Mouse (Mus musculus) midbrain, embryonic 13.5 days (tissue): ENCODE data around the gene Myh8. TPM values are rescaled to one million over a fixed set of nuclear protein-coding genes. Genes with fewer than 3 reads are reported as not detected.
A peak's percentile ranks its signal among the peaks of the same experiment; 100 is the strongest.

ENCODE experiments used
- ATAC-seq: fragments of 200-750 bp; cut with Nextera tagmentation; 2 replicates; pipeline ENCODE4 v1.8.0; 2017; ENCODE audit warnings: mild to moderate bottlenecking, moderate TSS enrichment, moderate library complexity
- H3K27ac ChIP-seq: fragments of 300-500 bp; sonication (generic); 2 replicates; pipeline ENCODE4 v1.5.1; 2015; ENCODE audit warnings: inconsistent platforms, mild to moderate bottlenecking, moderate library complexity
- H3K27me3 ChIP-seq: fragments of 300-500 bp; sonication (generic); 2 replicates; pipeline ENCODE4 v1.6.1; 2015; ENCODE audit warnings: mild to moderate bottlenecking, inconsistent platforms
- H3K36me3 ChIP-seq: fragments of 300-500 bp; sonication (generic); 2 replicates; pipeline ENCODE4 v1.6.1; 2015; ENCODE audit warnings: mild to moderate bottlenecking, inconsistent platforms
- H3K4me1 ChIP-seq: fragments of 300-500 bp; sonication (generic); replicated peaks from 2 replicates; pipeline ENCODE4 v1.6.1; 2015; ENCODE audit warnings: inconsistent platforms
- H3K4me2 ChIP-seq: fragments of 300-500 bp; sonication (generic); replicated peaks from 2 replicates; pipeline ENCODE4 v1.6.1; 2015; ENCODE audit warnings: moderate library complexity, mild to moderate bottlenecking, inconsistent platforms
- H3K4me3 ChIP-seq: fragments of 300-500 bp; sonication (generic); replicated peaks from 2 replicates; pipeline ENCODE4 v1.5.1; 2015; ENCODE audit warnings: mild to moderate bottlenecking, inconsistent platforms
- H3K9ac ChIP-seq: fragments of 300-500 bp; sonication (generic); replicated peaks from 2 replicates; pipeline ENCODE4 v1.6.1; 2015; ENCODE audit warnings: mild to moderate bottlenecking, inconsistent platforms
- H3K9me3 ChIP-seq: fragments of 300-500 bp; sonication (generic); 2 replicates; pipeline ENCODE4 v1.6.1; 2016; ENCODE audit warnings: mild to moderate bottlenecking, inconsistent platforms
- WGBS: fragments of 180-500 bp; shearing (Covaris S2); methylation state at CpG from one replicate; pipeline ENCODE4 v1.1.7; 2015; 5-methylcytosine and 5-hydroxymethylcytosine counted together
- polyA plus RNA-seq: library from polyadenylated mRNA; unstranded; fragments of >200 nt; fragmentation: Nextera tagmentation; extraction: Ambion mirVana; gene quantifications from 2 replicates; pipeline ENCODE4 v1.2.1, GENCODE M21; 2015

The Myh8 gene
- polyA plus RNA-seq, 1 experiment from 2014 or later = 0.75 TPM

DNA sequence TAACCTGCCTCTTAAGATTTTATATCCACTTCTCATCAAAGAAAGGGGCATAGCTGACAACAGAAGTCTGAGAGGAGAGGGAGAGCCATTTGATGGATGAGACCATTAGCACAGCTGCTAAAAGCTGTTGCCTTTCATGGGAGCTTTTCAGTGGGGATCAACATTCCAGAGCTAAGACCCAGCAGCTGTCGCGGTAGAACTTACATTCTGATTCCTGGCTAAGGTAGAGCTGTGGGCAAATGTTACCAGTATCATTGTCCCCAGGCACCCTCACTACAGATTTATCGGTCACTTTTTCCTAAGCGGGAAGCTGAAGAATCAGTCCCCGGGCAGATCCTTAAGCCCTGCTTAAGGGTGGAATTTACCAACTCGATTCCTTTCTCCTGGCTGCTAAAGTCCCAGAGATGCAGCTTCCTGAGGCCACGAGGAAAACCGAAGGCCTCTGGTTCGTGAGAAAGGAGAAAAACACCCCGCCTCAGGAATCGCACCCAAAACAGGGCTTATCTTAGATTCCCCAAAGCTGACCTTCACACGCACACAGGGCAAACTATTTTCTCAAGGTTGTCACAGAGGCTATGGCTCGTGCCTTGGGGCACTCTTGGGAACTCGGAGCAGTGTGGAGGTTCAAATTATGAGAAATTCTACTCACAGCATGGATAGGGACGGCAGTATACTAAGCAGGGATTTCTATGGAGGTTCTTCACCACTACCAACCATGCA is 37.0 kb downstream of the Myh8 start:
- Histone ChIP-seq H3K27ac (no peak overlapping the region), H3K27me3 (no peaks in the 10 kb centered on the region), H3K9me3 (no peaks in the 10 kb centered on the region), H3K4me2 (no peak overlapping the region), H3K4me1 (no peaks in the 10 kb centered on the region), H3K36me3 (no peaks in the 10 kb centered on the region), H3K9ac (no peak overlapping the region), H3K4me3 (no peak overlapping the region)
- no peak for ATAC-seq
- WGBS = 51% methylated on average over 15 of the region's 15 CpGs

DNA sequence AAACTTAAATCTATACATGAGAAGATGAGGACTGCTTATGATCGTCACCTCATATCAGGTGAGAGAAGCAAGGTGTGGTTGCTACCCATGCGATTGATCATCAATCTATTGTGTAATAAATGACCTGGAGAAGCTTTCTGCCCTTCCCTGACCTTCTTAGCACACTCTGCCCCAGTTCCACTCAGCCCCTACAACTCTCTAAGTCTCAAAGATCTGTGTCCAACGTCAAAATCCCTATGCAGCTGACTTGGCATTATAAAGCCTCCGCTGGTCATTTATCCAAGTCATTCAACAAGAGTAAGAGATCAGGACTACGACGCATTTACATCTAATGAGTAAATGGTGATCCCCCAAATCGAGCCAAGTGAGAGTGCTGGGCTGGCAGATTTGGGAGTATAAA is 44.4 kb downstream of the Myh8 start, which contains the start of gene Myh13:
Gene Myh13, plus strand, starts transcription at position 301 of the 400 bp plus-strand sequence.
- Histone ChIP-seq H3K27ac (no peak within 1 kb of the TSS), H3K4me3 (no peak within 1 kb of the TSS), H3K4me1 (no peaks in the 10 kb centered on the region), H3K27me3 (no peaks in the 10 kb centered on the region), H3K4me2 (no peak within 1 kb of the TSS), H3K9me3 (no peaks in the 10 kb centered on the region), H3K36me3 (no peaks in the 10 kb centered on the region), H3K9ac (no peak within 1 kb of the TSS)
- no peak for ATAC-seq
- WGBS = 84% methylated on average over 7 of the region's 7 CpGs

DNA sequence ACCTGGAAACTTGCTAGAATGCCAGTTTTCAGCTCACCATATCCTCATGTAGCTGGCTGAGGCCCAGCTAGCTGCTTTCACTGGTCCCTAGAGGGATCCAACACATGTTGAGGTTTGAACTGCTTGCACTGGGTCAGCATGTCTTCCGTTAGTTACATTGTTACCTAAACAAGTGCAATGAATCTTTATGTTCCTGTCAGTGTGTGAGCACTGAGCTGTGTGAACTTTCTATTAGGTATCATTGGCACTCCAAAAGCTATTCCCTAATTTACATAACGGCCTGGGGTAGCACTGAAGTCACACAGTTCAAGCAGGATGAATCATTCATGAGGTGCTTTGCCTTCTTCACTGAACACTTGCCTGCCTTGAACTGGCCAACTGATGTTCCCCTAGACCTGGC is 49.6 kb downstream of the Myh8 start:
- no peak for ATAC-seq
- no peak overlapping the region for H3K9ac ChIP-seq
- H3K4me1 ChIP-seq = no peaks in the 10 kb centered on the region
- 51% methylated on average over 2 of the region's 2 CpGs for WGBS
- H3K9me3 ChIP-seq = no peaks in the 10 kb centered on the region
- H3K27me3 ChIP-seq = no peaks in the 10 kb centered on the region
- no peaks in the 10 kb centered on the region for H3K36me3 ChIP-seq
- H3K4me3 ChIP-seq = no peak overlapping the region
- no peak overlapping the region for H3K4me2 ChIP-seq
- no peak overlapping the region for H3K27ac ChIP-seq

DNA sequence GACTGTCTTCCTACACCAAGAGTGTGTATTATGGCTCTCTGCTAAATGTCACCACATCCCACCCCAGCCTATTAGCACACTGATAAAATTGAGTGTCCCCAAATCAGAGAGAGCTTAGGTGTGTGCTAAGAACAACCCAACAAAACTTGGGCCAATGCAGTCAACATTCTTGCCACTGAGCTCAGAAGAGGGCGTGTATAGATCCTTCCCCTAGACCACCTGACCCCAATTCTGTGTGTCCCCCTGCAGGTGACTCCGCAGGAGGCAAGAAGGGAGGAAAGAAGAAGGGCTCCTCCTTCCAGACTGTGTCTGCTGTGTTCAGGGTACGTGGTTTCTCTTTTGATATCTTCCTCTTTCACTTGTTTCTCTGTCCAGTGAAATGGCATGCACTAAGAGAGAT is 67.6 kb downstream of the Myh8 start:
- Histone ChIP-seq H3K9me3 (no peaks in the 10 kb centered on the region), H3K4me1 (no peaks in the 10 kb centered on the region), H3K27ac (no peak overlapping the region), H3K27me3 (no peaks in the 10 kb centered on the region), H3K9ac (no peak overlapping the region), H3K4me3 (no peak overlapping the region), H3K36me3 (no peaks in the 10 kb centered on the region), H3K4me2 (no peak overlapping the region)
- WGBS = 67% methylated on average over 3 of the region's 3 CpGs
- no peak for ATAC-seq

DNA sequence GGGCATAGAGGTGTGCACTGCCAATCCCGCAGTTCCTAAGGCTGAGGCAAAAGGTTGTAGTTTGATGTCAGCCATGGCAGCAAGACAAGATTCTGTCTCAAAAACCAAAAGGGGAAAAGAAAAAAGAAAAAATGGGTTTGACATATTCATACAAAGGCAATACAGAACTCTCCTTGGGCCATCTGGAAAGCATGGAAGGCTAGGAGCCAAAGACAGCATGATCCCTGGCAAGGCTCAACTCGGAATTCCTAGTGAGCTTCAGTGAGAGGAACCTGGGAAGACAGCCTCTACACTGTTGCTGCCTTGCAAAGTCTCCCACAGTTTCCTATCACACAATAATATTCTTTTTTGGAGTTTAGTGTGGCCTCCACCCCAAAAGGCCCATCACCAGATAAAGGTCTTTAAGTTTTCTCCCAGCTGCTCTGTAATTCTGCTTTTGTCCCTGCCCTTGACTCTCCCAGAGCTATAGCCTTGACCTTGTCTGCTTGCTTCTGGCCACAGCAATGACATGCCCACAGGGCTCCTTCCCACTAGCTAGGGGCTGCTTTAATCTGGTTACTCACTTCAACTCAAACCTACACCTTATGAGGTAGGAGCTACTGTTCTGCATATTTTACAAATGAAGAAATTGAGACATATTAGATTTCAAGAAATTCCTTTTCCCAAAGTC is 68.4 kb downstream of the Myh8 start:
- no peak overlapping the region for H3K9ac ChIP-seq
- no peak for ATAC-seq
- no peaks in the 10 kb centered on the region for H3K36me3 ChIP-seq
- 77% methylated on average over 2 of the region's 2 CpGs for WGBS
- H3K4me1 ChIP-seq = no peaks in the 10 kb centered on the region
- H3K4me3 ChIP-seq = no peak overlapping the region
- H3K27me3 ChIP-seq = no peaks in the 10 kb centered on the region
- H3K4me2 ChIP-seq = no peak overlapping the region
- H3K9me3 ChIP-seq = no peaks in the 10 kb centered on the region
- H3K27ac ChIP-seq = no peak overlapping the region

- Histone ChIP-seq H3K9ac (no peak overlapping the region), H3K4me2 (no peak overlapping the region), H3K27ac (no peak overlapping the region), H3K4me3 (no peak overlapping the region), H3K4me1 (no peaks in the 10 kb centered on the region), H3K36me3 (no peaks in the 10 kb centered on the region), H3K27me3 (no peaks in the 10 kb centered on the region), H3K9me3 (no peaks in the 10 kb centered on the region)
- no peak for ATAC-seq
These were observed 68.9 kb downstream of the Myh8 start for GRCm38 (mm10) chr11:67345856-67346236.

DNA sequence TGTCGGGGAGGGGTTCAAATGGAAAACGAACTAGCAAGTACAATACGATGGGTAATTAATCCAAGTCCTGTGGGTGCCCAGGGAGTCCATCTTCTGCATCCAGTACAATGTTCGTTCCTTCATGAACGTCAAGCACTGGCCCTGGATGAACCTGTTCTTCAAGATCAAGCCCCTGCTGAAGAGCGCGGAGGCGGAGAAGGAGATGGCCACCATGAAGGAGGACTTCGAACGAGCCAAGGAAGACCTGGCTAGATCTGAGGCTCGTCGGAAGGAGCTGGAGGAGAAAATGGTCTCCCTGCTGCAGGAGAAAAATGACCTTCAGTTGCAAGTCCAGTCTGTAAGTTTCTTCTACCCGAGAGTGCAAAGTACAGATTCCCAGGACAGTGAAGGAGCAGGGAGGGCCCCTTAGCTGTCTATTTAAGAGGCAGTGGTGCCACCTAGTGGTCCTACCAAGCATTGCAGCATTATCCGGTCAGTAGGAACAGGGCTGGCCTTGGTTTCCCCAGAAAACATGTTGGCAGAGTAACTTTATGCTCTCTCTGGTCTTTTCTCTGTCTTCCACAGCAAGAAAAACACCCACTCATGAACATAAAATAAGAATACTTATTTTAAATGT is 73.3 kb downstream of the Myh8 start:
- H3K4me1 ChIP-seq = no peaks in the 10 kb centered on the region
- no peak overlapping the region for H3K27ac ChIP-seq
- H3K4me3 ChIP-seq = no peak overlapping the region
- no peak overlapping the region for H3K9ac ChIP-seq
- peak; percentile 60; the same call in 1 of the 2 replicates for ATAC-seq
- H3K27me3 ChIP-seq = no peaks in the 10 kb centered on the region
- H3K9me3 ChIP-seq = no peaks in the 10 kb centered on the region
- no peaks in the 10 kb centered on the region for H3K36me3 ChIP-seq
- WGBS = 55% methylated on average over 14 of the region's 14 CpGs
- no peak overlapping the region for H3K4me2 ChIP-seq

DNA sequence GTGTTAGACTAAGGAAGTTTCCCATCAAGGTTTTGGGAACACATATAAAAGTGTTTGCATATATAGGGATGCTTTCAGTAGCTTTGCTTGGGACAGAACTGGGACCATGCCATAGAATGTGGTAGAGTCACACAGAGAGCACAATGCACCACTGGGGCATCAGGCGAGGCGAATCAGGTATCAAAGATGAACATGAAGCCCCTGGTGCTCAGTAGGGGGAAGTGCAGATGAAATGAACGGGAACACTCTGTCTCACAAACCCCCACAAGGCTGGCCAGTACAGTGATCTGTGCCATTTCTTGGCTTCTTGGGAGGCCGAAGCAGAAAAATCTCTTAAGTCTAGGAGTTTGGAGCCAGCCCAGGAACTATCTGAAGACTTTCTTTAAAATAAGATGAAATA is 76.1 kb downstream of the Myh8 start:
- WGBS = 62% methylated on average over 4 of the region's 4 CpGs
- H3K27ac ChIP-seq = no peak overlapping the region
- no peaks in the 10 kb centered on the region for H3K4me1 ChIP-seq
- H3K36me3 ChIP-seq = no peaks in the 10 kb centered on the region
- ATAC-seq = no peak
- no peak overlapping the region for H3K9ac ChIP-seq
- no peak overlapping the region for H3K4me2 ChIP-seq
- no peaks in the 10 kb centered on the region for H3K27me3 ChIP-seq
- no peaks in the 10 kb centered on the region for H3K9me3 ChIP-seq
- H3K4me3 ChIP-seq = no peak overlapping the region

DNA sequence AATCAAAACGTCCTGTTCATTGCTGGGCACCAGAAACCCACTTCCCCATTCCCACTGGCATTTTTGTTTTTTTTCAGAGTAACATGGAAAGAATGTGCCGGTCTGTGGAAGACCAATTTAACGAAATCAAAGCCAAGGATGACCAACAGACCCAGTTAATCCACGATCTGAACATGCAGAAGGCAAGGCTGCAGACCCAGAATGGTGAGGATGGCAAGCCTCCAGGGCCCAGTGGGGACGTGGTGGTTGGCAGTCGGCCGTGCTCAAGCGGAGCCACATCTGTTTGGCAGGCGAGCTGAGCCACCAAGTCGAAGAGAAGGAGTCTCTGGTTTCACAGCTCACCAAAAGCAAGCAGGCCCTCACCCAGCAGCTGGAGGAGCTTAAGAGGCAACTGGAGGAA is 81.1 kb downstream of the Myh8 start:
- no peak overlapping the region for H3K9ac ChIP-seq
- H3K9me3 ChIP-seq = no peaks in the 10 kb centered on the region
- no peak overlapping the region for H3K27ac ChIP-seq
- H3K4me2 ChIP-seq = no peak overlapping the region
- H3K36me3 ChIP-seq = no peaks in the 10 kb centered on the region
- 84% methylated on average over 10 of the region's 10 CpGs for WGBS
- no peaks in the 10 kb centered on the region for H3K27me3 ChIP-seq
- H3K4me3 ChIP-seq = no peak overlapping the region
- ATAC-seq = no peak
- H3K4me1 ChIP-seq = no peaks in the 10 kb centered on the region

Other genes starting within 250 kb of the Myh8 start
- 37.0 and 38.5 TPM in 2 replicates for gene Adprm, start 224.5 kb upstream of the Myh8 start, polyA plus RNA-seq
- 15.1 and 16.4 TPM in 2 replicates for gene Sco1, start 224.5 kb upstream of the Myh8 start, polyA plus RNA-seq
- 0.35 and 0.39 TPM in 2 replicates for gene Myh3, start 198.8 kb upstream of the Myh8 start, polyA plus RNA-seq
- gene Myh2, start 106.1 kb upstream of the Myh8 start, polyA plus RNA-seq = not detected in 2 replicates
- not detected in 2 replicates for gene Myh1, start 77.1 kb upstream of the Myh8 start, polyA plus RNA-seq
- gene Myh4, start 39.1 kb upstream of the Myh8 start, polyA plus RNA-seq = not detected in 2 replicates
- gene Myh13, start 44.5 kb downstream of the Myh8 start, polyA plus RNA-seq = not detected in 2 replicates
- 11.9 TPM in 2 replicates for gene Gas7, start 178.3 kb downstream of the Myh8 start, polyA plus RNA-seq